Mouse (Mus musculus): ENCODE measurements around the gene Rps7. TPM values are rescaled to one million over a fixed set of nuclear protein-coding genes. Genes with fewer than 3 reads are reported as not detected.

Rps7 gene
- 172 and 431 TPM in 2 replicates for polyA plus RNA-seq (2012; rRNA removed; ENCODE audit: low replicate concordance)

DNA sequence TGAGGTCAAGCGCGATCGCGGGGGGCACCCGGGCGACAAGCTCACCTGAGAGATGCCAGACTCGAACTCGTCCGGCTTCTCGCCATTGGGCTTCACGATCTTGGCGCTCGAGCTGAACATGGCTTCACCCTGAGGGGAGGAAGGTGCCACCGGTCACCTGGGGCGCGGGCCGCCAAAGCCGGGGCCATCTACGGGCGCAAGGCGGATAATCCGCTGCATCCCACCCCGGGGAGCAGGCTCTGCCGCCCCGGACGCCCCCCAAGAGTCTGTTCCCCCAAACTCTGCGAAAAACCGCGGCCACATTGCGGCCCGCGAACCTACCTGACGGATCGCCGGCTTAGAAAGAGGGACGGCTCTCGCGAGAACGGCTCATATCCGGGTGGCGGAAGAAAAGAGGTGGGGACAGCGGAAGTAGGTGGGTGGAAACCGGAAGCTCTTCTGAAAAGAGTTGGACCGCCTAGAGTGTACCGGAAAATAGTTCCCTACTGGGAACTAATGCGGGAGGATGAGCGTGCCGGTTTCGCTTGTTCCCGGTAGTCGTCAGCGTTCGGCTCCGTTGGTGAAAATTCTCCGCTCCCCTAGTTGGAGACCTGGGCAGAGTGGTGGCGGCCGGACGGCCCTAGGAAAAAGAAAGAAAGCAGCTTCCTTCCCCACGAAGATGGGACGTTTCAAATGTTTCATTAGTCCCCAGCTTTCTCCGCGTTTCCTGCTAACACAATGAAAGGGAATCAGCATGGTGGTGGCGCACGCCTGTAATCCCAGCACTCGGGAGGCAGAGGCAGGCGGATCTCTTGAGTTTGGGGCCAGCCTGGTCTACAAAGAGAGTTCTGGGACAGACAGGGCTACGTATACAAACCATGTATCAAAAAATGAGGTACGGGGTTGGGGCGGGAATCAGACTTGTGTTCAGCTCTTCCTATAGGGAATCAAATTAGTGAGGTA is at the start of gene Rps7:
Gene Rps7 (minus strand): TSS at position 419 of the 942 bp plus-strand sequence.

DNA sequence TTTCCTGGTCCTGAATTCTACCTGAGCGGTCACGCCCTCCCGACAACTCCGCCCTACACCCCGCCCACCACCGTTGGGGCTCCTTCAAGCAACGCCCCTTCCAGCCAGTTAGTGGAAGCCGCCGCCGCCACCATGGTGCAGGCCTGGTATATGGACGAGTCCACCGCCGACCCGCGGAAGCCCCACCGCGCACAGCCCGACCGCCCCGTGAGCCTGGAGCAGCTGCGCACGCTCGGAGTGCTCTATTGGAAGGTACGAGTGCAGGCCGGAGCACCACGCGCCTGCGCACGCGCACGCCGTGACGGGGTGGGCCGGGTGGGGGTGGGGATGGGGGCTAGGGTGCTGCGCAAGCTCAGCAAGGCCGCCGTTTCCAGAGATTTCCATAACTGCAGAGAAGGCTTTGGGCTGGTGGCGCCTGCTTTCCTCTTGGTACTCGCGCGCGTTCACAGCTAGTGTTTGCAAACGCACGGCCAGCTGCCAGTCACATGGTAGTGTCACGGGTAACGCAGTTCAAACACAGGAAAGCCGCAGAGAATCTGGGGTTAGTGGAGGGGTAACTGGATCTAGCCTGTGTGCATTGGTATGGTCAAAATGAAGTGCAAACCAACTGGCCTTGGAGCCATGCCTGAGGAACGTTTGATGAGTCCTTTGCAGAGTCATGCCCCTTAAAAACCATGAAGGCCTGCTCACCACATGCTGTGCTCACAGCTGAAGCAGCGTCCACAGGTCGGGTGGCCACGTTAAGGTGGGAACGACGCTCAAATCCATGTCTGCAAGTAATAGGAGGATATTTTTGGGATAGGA is 39.6 kb upstream of the Rps7 start, which contains the start of gene Adi1:
Gene Adi1 (plus strand): TSS at position 111 of the 804 bp plus-strand sequence.

DNA sequence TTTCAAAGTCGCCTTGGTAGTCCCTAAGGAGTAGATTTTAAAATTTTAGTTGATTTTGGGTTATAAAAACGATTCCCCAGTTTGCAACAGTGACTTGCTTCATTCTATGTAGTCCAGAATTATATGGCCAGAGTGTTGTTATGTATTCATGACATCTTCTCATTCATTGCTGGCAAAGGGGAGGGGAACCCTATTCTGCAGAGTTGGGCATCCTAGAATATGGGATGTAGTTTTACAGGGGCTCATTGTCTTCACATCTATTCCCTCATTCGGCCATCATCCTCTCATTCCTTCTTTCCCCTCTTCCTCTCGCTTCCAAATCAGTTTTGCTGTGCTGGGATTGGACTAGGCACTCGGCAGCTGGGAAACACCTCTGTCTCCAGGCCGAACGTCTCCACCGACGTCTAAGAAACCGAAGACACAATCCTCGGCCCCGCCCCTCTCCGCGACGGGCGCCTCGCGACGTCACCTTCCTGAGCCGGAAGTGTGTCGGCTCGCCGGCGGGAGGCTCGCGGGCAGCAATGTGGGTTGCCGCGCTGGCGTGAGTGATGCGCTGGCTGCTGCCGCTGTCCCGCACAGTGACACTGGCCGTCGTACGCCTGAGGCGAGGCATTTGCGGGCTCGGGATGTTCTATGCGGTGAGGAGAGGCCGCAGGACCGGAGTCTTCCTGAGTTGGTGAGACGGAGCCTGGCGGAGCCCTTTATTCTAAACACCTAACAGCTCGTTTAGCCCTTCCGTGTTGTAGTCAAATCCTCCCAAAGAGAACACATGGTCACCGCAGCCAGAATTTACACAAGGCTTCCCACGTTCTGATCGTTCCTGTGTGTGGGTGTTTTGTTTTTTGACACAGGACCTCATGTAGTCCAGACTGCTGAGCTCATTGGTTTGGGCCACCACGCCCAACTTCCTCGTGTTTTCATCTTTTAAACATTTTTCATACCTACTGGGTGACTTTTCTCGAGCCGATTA is 13.7 kb upstream of the Rps7 start, which contains the start of gene Rnaseh1:
Gene Rnaseh1 (plus strand): TSS at position 462 of the 970 bp plus-strand sequence.

DNA sequence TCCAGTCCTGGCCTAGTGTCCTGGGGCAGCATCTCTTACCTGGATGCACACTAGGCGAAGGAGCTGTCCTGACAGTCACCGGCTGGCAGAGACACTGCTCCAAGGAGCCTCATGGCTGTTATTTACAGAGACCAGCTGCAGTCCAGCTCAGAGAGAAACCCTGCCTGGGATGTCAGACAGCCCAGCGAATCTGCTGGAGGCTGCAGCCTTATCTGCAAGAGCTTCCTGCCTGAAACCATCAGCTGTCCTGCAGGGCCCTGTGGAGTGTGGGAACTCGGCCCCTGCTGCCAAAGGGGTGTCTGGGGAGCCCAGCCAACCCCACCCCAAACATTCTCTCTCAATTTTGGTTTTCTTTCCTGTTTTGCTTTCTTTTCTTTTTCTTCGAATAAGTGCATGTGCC is 12.6 kb downstream of the Rps7 start, which contains the start of gene Colec11:
Gene Colec11 (minus strand): TSS at position 183 of the 400 bp plus-strand sequence.

DNA sequence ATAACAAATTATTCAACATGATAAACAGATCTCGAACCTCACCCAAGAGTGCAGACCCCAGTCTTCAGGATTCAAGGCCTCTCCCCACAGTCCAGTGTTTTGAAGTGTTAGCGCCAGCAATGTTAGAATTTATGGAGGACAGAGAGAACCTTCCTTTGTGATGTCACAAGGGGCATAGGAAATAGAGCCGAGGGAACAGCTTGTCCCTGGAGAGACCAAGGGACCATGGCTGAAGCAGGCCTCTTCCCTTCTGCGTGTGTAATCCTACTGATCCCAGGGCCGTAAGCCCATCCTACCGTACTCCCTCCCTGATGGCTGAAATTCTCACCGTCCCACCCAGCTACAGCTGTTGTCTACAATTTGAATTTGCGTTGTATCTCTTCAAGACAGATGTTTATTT is 53.3 kb downstream of the Rps7 start, which contains the start of gene Allc:
Gene Allc (minus strand): TSS at position 101 of the 400 bp plus-strand sequence.

Other genes with a start within 250 kb of the Rps7 start
- not detected in 2 replicates for gene Dcdc2c, start 83.6 kb downstream of the Rps7 start, polyA plus RNA-seq (2012; rRNA removed; ENCODE audit: low replicate concordance)
- not detected in 2 replicates for gene Allc, start 53.4 kb downstream of the Rps7 start, polyA plus RNA-seq (2012; rRNA removed; ENCODE audit: low replicate concordance)
- 1.4 and 4.4 TPM in 2 replicates for gene Colec11, start 12.6 kb downstream of the Rps7 start, polyA plus RNA-seq (2012; rRNA removed; ENCODE audit: low replicate concordance)
- gene Rnaseh1, start 13.6 kb upstream of the Rps7 start, polyA plus RNA-seq (2012; rRNA removed; ENCODE audit: low replicate concordance) = 8.8 and 15.6 TPM in 2 replicates
- gene Adi1, start 39.3 kb upstream of the Rps7 start, polyA plus RNA-seq (2012; rRNA removed; ENCODE audit: low replicate concordance) = 31.9 and 34.1 TPM in 2 replicates
- 33.7 and 44.8 TPM in 2 replicates for gene Trappc12, start 114.5 kb upstream of the Rps7 start, polyA plus RNA-seq (2012; rRNA removed; ENCODE audit: low replicate concordance)
- 36.2 and 37.5 TPM in 2 replicates for gene Eipr1, start 115.8 kb upstream of the Rps7 start, polyA plus RNA-seq (2012; rRNA removed; ENCODE audit: low replicate concordance)